Mouse (Mus musculus): ENCODE results near the gene Gbf1. TPM values are rescaled to one million over a fixed set of nuclear protein-coding genes. Genes with fewer than 3 reads are reported as not detected.
A peak's percentile ranks its signal among the peaks of the same experiment; 100 is the strongest.

Gbf1 gene
- polyA plus RNA-seq, 1 experiment from 2014 or later: 45.7 TPM

GRCm38 (mm10) chr19:46309651-46310305, 157.5 kb downstream of the Gbf1 start:
- no peak for ATAC-seq (replicated peaks; ENCODE audit: insufficient number of reproducible peaks, low FRiP score, low TSS enrichment)
- H3K4me2 ChIP-seq: no peak overlapping the region
- peaks cover 55% of the 10 kb centered on the region for H3K27me3 ChIP-seq (ENCODE audit: control insufficient read depth, insufficient read depth, low read length)
- no peaks in the 10 kb centered on the region for H3K9me3 ChIP-seq (replicated peaks; ENCODE audit: control insufficient read depth, low read length)
- peaks cover 28% of the 10 kb centered on the region for H3K4me1 ChIP-seq (ENCODE audit: control insufficient read depth, insufficient read depth, low read length)
- H3K36me3 ChIP-seq (ENCODE audit: control insufficient read depth, insufficient read depth, low read length): peaks cover 5% of the 10 kb centered on the region; the same call in 1 of the 2 replicates
- 73% methylated on average over 21 of the region's 21 CpGs for WGBS (ENCODE audit: insufficient replicate concordance)
- no peak overlapping the region for H3K4me3 ChIP-seq (ENCODE audit: low read depth, low read length)
- H3K27ac ChIP-seq (ENCODE audit: low read depth, low read length): no peak overlapping the region
- no peak overlapping the region for H3K9ac ChIP-seq (ENCODE audit: low read depth, low read length)

GRCm38 (mm10) chr19:46310312-46310865, 158.1 kb downstream of the Gbf1 start:
- H3K27ac ChIP-seq (ENCODE audit: low read depth, low read length): no peak overlapping the region
- 87% methylated on average over 12 of the region's 12 CpGs for whole genome bisulfite sequencing (ENCODE audit: insufficient replicate concordance)
- H3K4me1 ChIP-seq (ENCODE audit: control insufficient read depth, insufficient read depth, low read length): peaks cover 30% of the 10 kb centered on the region
- no peak for ATAC-seq (replicated peaks; ENCODE audit: insufficient number of reproducible peaks, low FRiP score, low TSS enrichment)
- peaks cover 61% of the 10 kb centered on the region for H3K27me3 ChIP-seq (ENCODE audit: control insufficient read depth, insufficient read depth, low read length)
- H3K9ac ChIP-seq (ENCODE audit: low read depth, low read length): no peak overlapping the region
- H3K9me3 ChIP-seq (replicated peaks; ENCODE audit: control insufficient read depth, low read length): no peaks in the 10 kb centered on the region
- no peak overlapping the region for H3K4me3 ChIP-seq (ENCODE audit: low read depth, low read length)
- H3K36me3 ChIP-seq (ENCODE audit: control insufficient read depth, insufficient read depth, low read length): peaks cover 5% of the 10 kb centered on the region; the same call in 1 of the 2 replicates
- no peak overlapping the region for H3K4me2 ChIP-seq

- Histone ChIP-seq H3K4me3 (ENCODE audit: low read depth, low read length) (no peak overlapping the region), H3K27me3 (ENCODE audit: control insufficient read depth, insufficient read depth, low read length) (peaks cover 68% of the 10 kb centered on the region), H3K4me2 (no peak overlapping the region), H3K36me3 (ENCODE audit: control insufficient read depth, insufficient read depth, low read length) (peaks cover 5% of the 10 kb centered on the region; the same call in 1 of the 2 replicates), H3K9me3 (replicated peaks; ENCODE audit: control insufficient read depth, low read length) (no peaks in the 10 kb centered on the region), H3K9ac (ENCODE audit: low read depth, low read length) (no peak overlapping the region), H3K27ac (ENCODE audit: low read depth, low read length) (no peak overlapping the region), H3K4me1 (ENCODE audit: control insufficient read depth, insufficient read depth, low read length) (peaks cover 31% of the 10 kb centered on the region)
- 84% methylated on average over 9 of the region's 9 CpGs for WGBS (ENCODE audit: insufficient replicate concordance)
- no peak for ATAC-seq (replicated peaks; ENCODE audit: insufficient number of reproducible peaks, low FRiP score, low TSS enrichment)
These were observed 159.0 kb downstream of the Gbf1 start for GRCm38 (mm10) chr19:46311341-46311740.

- peaks cover 5% of the 10 kb centered on the region; the same call in 1 of the 2 replicates for H3K36me3 ChIP-seq (ENCODE audit: control insufficient read depth, insufficient read depth, low read length)
- H3K9me3 ChIP-seq (replicated peaks; ENCODE audit: control insufficient read depth, low read length): no peaks in the 10 kb centered on the region
- no peak overlapping the region for H3K4me2 ChIP-seq
- peaks cover 31% of the 10 kb centered on the region for H3K4me1 ChIP-seq (ENCODE audit: control insufficient read depth, insufficient read depth, low read length)
- no peak overlapping the region for H3K4me3 ChIP-seq (ENCODE audit: low read depth, low read length)
- H3K27me3 ChIP-seq (ENCODE audit: control insufficient read depth, insufficient read depth, low read length): peaks cover 74% of the 10 kb centered on the region
- 85% methylated on average over 21 of the region's 21 CpGs for WGBS (ENCODE audit: insufficient replicate concordance)
- ATAC-seq (replicated peaks; ENCODE audit: insufficient number of reproducible peaks, low FRiP score, low TSS enrichment): no peak
- H3K27ac ChIP-seq (ENCODE audit: low read depth, low read length): no peak overlapping the region
- H3K9ac ChIP-seq (ENCODE audit: low read depth, low read length): no peak overlapping the region
These were observed 160.3 kb downstream of the Gbf1 start for GRCm38 (mm10) chr19:46312566-46312965.

- H3K36me3 ChIP-seq (ENCODE audit: control insufficient read depth, insufficient read depth, low read length): peaks cover 5% of the 10 kb centered on the region; the same call in 1 of the 2 replicates
- peaks cover 34% of the 10 kb centered on the region for H3K4me1 ChIP-seq (ENCODE audit: control insufficient read depth, insufficient read depth, low read length)
- H3K4me2 ChIP-seq: no peak overlapping the region
- no peaks in the 10 kb centered on the region for H3K9me3 ChIP-seq (replicated peaks; ENCODE audit: control insufficient read depth, low read length)
- H3K9ac ChIP-seq (ENCODE audit: low read depth, low read length): no peak overlapping the region
- no peak overlapping the region for H3K27ac ChIP-seq (ENCODE audit: low read depth, low read length)
- 75% methylated on average over 9 of the region's 9 CpGs for WGBS (ENCODE audit: insufficient replicate concordance)
- H3K27me3 ChIP-seq (ENCODE audit: control insufficient read depth, insufficient read depth, low read length): peaks cover 74% of the 10 kb centered on the region
- H3K4me3 ChIP-seq (ENCODE audit: low read depth, low read length): no peak overlapping the region
- no peak for ATAC-seq (replicated peaks; ENCODE audit: insufficient number of reproducible peaks, low FRiP score, low TSS enrichment)
These were observed 160.8 kb downstream of the Gbf1 start for GRCm38 (mm10) chr19:46313116-46313515.

GRCm38 (mm10) chr19:46313591-46313990, 161.3 kb downstream of the Gbf1 start:
- WGBS (ENCODE audit: insufficient replicate concordance): 67% methylated on average over 6 of the region's 6 CpGs
- Histone ChIP-seq H3K36me3 (ENCODE audit: control insufficient read depth, insufficient read depth, low read length) (peaks cover 5% of the 10 kb centered on the region; the same call in 1 of the 2 replicates), H3K27ac (ENCODE audit: low read depth, low read length) (no peak overlapping the region), H3K9me3 (replicated peaks; ENCODE audit: control insufficient read depth, low read length) (no peaks in the 10 kb centered on the region), H3K9ac (ENCODE audit: low read depth, low read length) (no peak overlapping the region), H3K27me3 (ENCODE audit: control insufficient read depth, insufficient read depth, low read length) (peaks cover 74% of the 10 kb centered on the region), H3K4me2 (no peak overlapping the region), H3K4me1 (ENCODE audit: control insufficient read depth, insufficient read depth, low read length) (peaks cover 33% of the 10 kb centered on the region), H3K4me3 (ENCODE audit: low read depth, low read length) (no peak overlapping the region)
- no peak for ATAC-seq (replicated peaks; ENCODE audit: insufficient number of reproducible peaks, low FRiP score, low TSS enrichment)

GRCm38 (mm10) chr19:46314151-46314601, 161.9 kb downstream of the Gbf1 start:
- WGBS (ENCODE audit: insufficient replicate concordance): 9% methylated on average over 18 of the region's 18 CpGs
- H3K36me3 ChIP-seq (ENCODE audit: control insufficient read depth, insufficient read depth, low read length): peaks cover 5% of the 10 kb centered on the region; the same call in 1 of the 2 replicates
- H3K9me3 ChIP-seq (replicated peaks; ENCODE audit: control insufficient read depth, low read length): no peaks in the 10 kb centered on the region
- H3K27me3 ChIP-seq (ENCODE audit: control insufficient read depth, insufficient read depth, low read length): peaks cover 79% of the 10 kb centered on the region
- no peak overlapping the region for H3K27ac ChIP-seq (ENCODE audit: low read depth, low read length)
- peak overlapping the region; percentile 64 for H3K4me2 ChIP-seq
- ATAC-seq (replicated peaks; ENCODE audit: insufficient number of reproducible peaks, low FRiP score, low TSS enrichment): no peak
- no peak overlapping the region for H3K4me3 ChIP-seq (ENCODE audit: low read depth, low read length)
- no peak overlapping the region for H3K9ac ChIP-seq (ENCODE audit: low read depth, low read length)
- peaks cover 29% of the 10 kb centered on the region for H3K4me1 ChIP-seq (ENCODE audit: control insufficient read depth, insufficient read depth, low read length)

- 28% methylated on average over 14 of the region's 14 CpGs for WGBS (ENCODE audit: insufficient replicate concordance)
- peaks cover 83% of the 10 kb centered on the region for H3K27me3 ChIP-seq (ENCODE audit: control insufficient read depth, insufficient read depth, low read length)
- H3K27ac ChIP-seq (ENCODE audit: low read depth, low read length): 0 out of 2 replicates have a peak overlapping the region, but pooled peaks have one; percentile 54
- ATAC-seq (replicated peaks; ENCODE audit: insufficient number of reproducible peaks, low FRiP score, low TSS enrichment): no peak
- H3K4me1 ChIP-seq (ENCODE audit: control insufficient read depth, insufficient read depth, low read length): peaks cover 29% of the 10 kb centered on the region
- no peaks in the 10 kb centered on the region for H3K9me3 ChIP-seq (replicated peaks; ENCODE audit: control insufficient read depth, low read length)
- H3K4me3 ChIP-seq (ENCODE audit: low read depth, low read length): no peak overlapping the region
- H3K36me3 ChIP-seq (ENCODE audit: control insufficient read depth, insufficient read depth, low read length): peaks cover 5% of the 10 kb centered on the region; the same call in 1 of the 2 replicates
- no peak overlapping the region for H3K9ac ChIP-seq (ENCODE audit: low read depth, low read length)
- peak overlapping the region; percentile 64 for H3K4me2 ChIP-seq
These were observed 162.8 kb downstream of the Gbf1 start for GRCm38 (mm10) chr19:46314872-46315742.

Data from heart, embryonic 11.5 days (tissue).